Mouse (Mus musculus) large intestine, adult 2 months (tissue): ENCODE data around the gene Sez6l. TPM values are rescaled to one million over a fixed set of nuclear protein-coding genes. Genes with fewer than 3 reads are reported as not detected.

Experiments used
- DNase-seq: peaks from one replicate; pipeline ENCODE4 v3.0.0-alpha.2; 2012; ENCODE audit warnings: low read depth, low spot score
- WGBS: fragments of 180-500 bp; shearing (Covaris S2); methylation state at CpG from one replicate; pipeline ENCODE4 v1.1.7; 2018; 5-methylcytosine and 5-hydroxymethylcytosine counted together
- polyA plus RNA-seq: library from polyadenylated mRNA; depleted of rRNA; stranded (reverse); fragments of >200 nt; gene quantifications from 2 replicates; pipeline ENCODE4 v1.2.3, GENCODE M21; 2012; rRNA removed

The Sez6l gene
- polyA plus RNA-seq, result 0.40 and 0.73 TPM in 2 replicates

- no peak for DNase-seq
These were observed at the start of gene Sez6l for GRCm38 (mm10) chr5:112576993-112577670. Sez6l (minus strand) TSS chr5:112577185.

GRCm38 (mm10) chr5:112625555-112626160 is 48.7 kb upstream of the Sez6l start:
- no peak for DNase-seq
- 39% methylated on average over 31 of the region's 31 CpGs for WGBS

More at GRCm38 (mm10) chr5:112576993-112577670, at the start of gene Sez6l:
- 2% methylated on average over 50 of the region's 50 CpGs for WGBS

GRCm38 (mm10) chr5:112622946-112623345 is 46.0 kb upstream of the Sez6l start:
- DNase-seq, result no peak
- 42% methylated on average over 2 of the region's 2 CpGs for WGBS

- no peak for DNase-seq
- 49% methylated on average over 3 of the region's 3 CpGs for WGBS
These were observed 43.3 kb upstream of the Sez6l start for GRCm38 (mm10) chr5:112620256-112620655.

GRCm38 (mm10) chr5:112619344-112619743 is 42.4 kb upstream of the Sez6l start:
- no peak for DNase-seq
- WGBS, result 37% methylated on average over 3 of the region's 3 CpGs

GRCm38 (mm10) chr5:112617602-112618247 is 40.7 kb upstream of the Sez6l start:
- no peak for DNase-seq
- 74% methylated on average over 16 of the region's 16 CpGs for WGBS

- 82% methylated on average over 7 of the region's 7 CpGs for WGBS
- no peak for DNase-seq
These were observed 39.1 kb upstream of the Sez6l start for GRCm38 (mm10) chr5:112615946-112616617.

- no peak for DNase-seq
- WGBS, result 20% methylated on average over 9 of the region's 9 CpGs
These were observed 31.0 kb upstream of the Sez6l start for GRCm38 (mm10) chr5:112607867-112608516.

GRCm38 (mm10) chr5:112607119-112607518 is 30.1 kb upstream of the Sez6l start:
- 82% methylated on average over 2 of the region's 2 CpGs for WGBS

GRCm38 (mm10) chr5:112605371-112605770 is 28.4 kb upstream of the Sez6l start:
- 58% methylated on average over 14 of the region's 14 CpGs for WGBS

More at GRCm38 (mm10) chr5:112607119-112607518, 30.1 kb upstream of the Sez6l start:
- no peak for DNase-seq

GRCm38 (mm10) chr5:112604251-112604650 is 27.3 kb upstream of the Sez6l start:
- no peak for DNase-seq
- WGBS, result 71% methylated on average over 1 of the region's 1 CpGs

More at GRCm38 (mm10) chr5:112605371-112605770, 28.4 kb upstream of the Sez6l start:
- DNase-seq, result no peak

- WGBS, result 52% methylated on average over 3 of the region's 3 CpGs
- no peak for DNase-seq
These were observed 26.6 kb upstream of the Sez6l start for GRCm38 (mm10) chr5:112603594-112603993.

GRCm38 (mm10) chr5:112600309-112600939 is 23.4 kb upstream of the Sez6l start:
- no peak for DNase-seq
- 22% methylated on average over 11 of the region's 11 CpGs for WGBS

- no peak for DNase-seq
These were observed 22.7 kb upstream of the Sez6l start for GRCm38 (mm10) chr5:112599538-112600308.

GRCm38 (mm10) chr5:112597876-112598275 is 20.9 kb upstream of the Sez6l start:
- WGBS, result 49% methylated on average over 6 of the region's 6 CpGs
- no peak for DNase-seq

More at GRCm38 (mm10) chr5:112599538-112600308, 22.7 kb upstream of the Sez6l start:
- WGBS, result 85% methylated on average over 6 of the region's 6 CpGs

- 88% methylated on average over 2 of the region's 2 CpGs for WGBS
- DNase-seq, result no peak
These were observed 20.3 kb upstream of the Sez6l start for GRCm38 (mm10) chr5:112597307-112597706.

- DNase-seq, result no peak
- WGBS, result 85% methylated on average over 9 of the region's 9 CpGs
These were observed 19.7 kb upstream of the Sez6l start for GRCm38 (mm10) chr5:112596729-112597128.
